Mouse (Mus musculus) heart, adult 2 months (tissue): Measurements from ENCODE around the gene Sipa1l2.

Experiments used
- CTCF ChIP-seq: fragments of 200-600 bp; IDR thresholded peaks from 2 replicates; pipeline ENCODE4 v1.8.1; 2022; ENCODE audit warnings: antibody characterized with exemption, mild to moderate bottlenecking, moderate library complexity
- EP300 ChIP-seq: fragments of 200-500 bp; IDR thresholded peaks from 2 replicates; pipeline ENCODE4 v1.6.1; 2011; ENCODE audit warnings: low read depth, low read length, control low read depth; ENCODE audit not compliant: insufficient read depth
- POLR2A ChIP-seq: fragments of 200-500 bp; IDR thresholded peaks from 2 replicates; pipeline ENCODE4 v1.6.1; 2011; ENCODE audit warnings: mild to moderate bottlenecking, low read depth, low read length, control low read depth; ENCODE audit not compliant: insufficient read depth

DNA sequence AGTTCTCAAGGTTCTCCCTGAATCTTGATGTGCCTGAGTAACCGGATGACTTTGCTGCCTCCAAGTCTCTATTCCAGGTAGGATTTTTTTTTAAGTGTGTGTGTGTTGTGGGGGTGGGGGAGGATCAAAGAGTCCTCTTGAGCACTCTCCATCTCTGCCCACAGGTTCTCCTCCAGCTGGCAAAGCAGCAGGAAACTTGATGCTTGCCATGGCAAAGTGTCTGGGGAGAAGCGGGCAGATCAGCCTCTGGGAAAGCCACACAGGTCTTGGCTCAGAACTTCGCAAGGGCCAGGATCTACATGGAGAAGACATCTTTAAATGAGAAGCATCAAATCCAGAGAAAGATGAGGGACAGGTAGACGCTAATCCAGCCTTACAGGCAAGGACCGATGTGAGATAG, 10.8 kb upstream of the Sipa1l2 start:
- TF ChIP-seq CTCF = no peak
- TF ChIP-seq POLR2A = no peak
- no peak for TF ChIP-seq EP300
